ENCODE assay signal across 8 mouse cellular contexts in the genomic region with DNA sequence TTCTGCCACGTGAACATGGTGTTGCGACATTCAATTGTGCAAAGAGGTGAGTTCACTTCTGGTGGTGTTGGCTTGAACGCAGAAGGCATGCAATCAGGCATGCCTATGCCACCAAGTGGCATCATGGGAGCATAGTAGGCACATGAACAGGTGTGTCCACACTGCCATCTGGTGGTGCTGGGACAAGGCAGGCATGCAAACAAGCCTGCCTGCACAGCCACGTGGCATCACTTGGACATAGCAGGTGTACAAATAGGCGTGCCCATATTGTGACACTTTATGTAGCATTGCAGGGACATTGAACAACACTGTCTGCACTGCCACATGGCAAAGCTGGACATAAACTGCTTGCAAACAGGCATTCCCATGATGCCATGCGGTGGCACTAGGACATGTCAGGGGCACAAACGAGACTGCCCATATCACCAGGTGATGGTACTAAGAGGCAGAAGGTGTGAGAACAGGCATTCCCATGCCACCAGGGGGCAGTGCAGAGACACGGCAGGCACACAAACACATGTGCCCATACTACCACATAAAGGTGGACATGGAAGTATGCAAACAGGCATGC. TPM values are rescaled to one million over a fixed set of nuclear protein-coding genes. Genes with fewer than 3 reads are reported as not detected.
DNase-seq lines count a peak whose midpoint lies in the region; ATAC-seq lines count a peak whose summit lies in the region.

No protein-coding gene starts in this region.

- DNase-seq in ES-CJ7 (ENCODE audit: low read depth, low spot score) (peak; percentile 70), adipocyte (ENCODE audit: low spot score) (peak; percentile 72)
- DNase-seq in embryo, embryonic 11.5 days (ENCODE audit: low read depth, low spot score): peak; percentile 56
- DNase-seq in heart, postnatal 4 days: peak; percentile 76
- peak; percentile 45 to 52 for DNase-seq in layer of hippocampus, postnatal 36 days
- peak; percentile 48 for DNase-seq in right cerebral cortex, postnatal 25 days
- DNase-seq in Muller cell, postnatal 12 days (ENCODE audit: inconsistent ontology term): no peak

- peak; percentile 70 for ATAC-seq in megakaryocyte progenitor cell, adult 5-6 weeks (replicated peaks; ENCODE audit: poor library complexity)

RNA-seq across cellular contexts. Expression of a gene that starts 27.8 kb away (rescaled TPM):
- total RNA-seq in heart, postnatal 4 days (2021): 10 to 100 TPM; 21.2 to 25.3 TPM
- total RNA-seq in layer of hippocampus, postnatal 36 days (2021): 10 to 100 TPM; 58.0 to 69.5 TPM
- 17.4 and 20.1 TPM in 2 replicates for total RNA-seq in megakaryocyte progenitor cell, adult 5-6 weeks (2015)
- total RNA-seq in megakaryocyte progenitor cell, adult 5-6 weeks (2017): 39.4 and 41.8 TPM in 2 replicates
